Mouse (Mus musculus) granulocyte monocyte progenitor cell, adult 5-6 weeks (primary cell): ENCODE results near the gene Olfr281. TPM values are rescaled to one million over a fixed set of nuclear protein-coding genes. Genes with fewer than 3 reads are reported as not detected.
A peak's percentile ranks its signal among the peaks of the same experiment; 100 is the strongest.

Experiments used
- ATAC-seq: replicated peaks from 2 replicates; pipeline ENCODE4 v1.8.0; 2016; ENCODE audit warnings: mild to moderate bottlenecking, moderate TSS enrichment, inconsistent platforms; ENCODE audit not compliant: poor library complexity, severe bottlenecking
- total RNA-seq, 2 experiments: library from RNA; stranded (forward) in 1 of 2; stranded (reverse) in 1 of 2; fragments of 200-712, 200-1000 nt in 1 of 2; fragments of >200 nt in 1 of 2; fragmentation: Nextera tagmentation in 1 of 2; gene quantifications; 2 replicates each; pipeline ENCODE4 v1.2.3; 2014 to 2017

Olfr281 gene
- total RNA-seq, 2 experiments from 2014 or later: not detected

- peak; percentile 90 for ATAC-seq
Observed at GRCm38 (mm10) chr15:98483907-98484886, 31.8 kb downstream of the Olfr281 start.

DNA sequence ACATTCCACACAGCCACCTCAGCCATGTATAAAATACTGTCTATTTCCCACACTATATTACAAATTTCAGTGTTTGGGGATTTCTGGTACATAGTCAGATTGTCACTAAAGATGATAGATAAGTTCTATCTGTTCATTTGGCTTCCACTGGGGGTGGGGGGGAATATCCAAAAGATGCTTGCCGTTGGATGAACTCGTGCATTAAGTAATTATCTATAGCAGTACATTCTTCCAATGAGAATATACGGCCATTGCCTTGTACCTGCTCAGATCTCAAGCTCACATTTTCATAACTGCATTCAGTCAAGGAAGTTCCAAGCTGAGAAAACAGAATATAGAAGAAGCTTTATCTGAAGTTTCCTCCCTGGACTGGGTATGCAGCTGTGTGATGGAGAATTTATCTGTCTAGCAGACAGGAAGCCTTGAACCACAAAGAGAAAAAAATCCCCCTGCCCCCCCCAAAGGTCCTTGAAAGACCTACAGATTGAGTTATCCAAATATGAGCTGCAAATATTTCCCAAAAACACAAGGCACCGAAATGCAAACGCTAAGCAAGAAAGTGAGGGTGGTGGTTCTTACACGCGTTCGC lies 34.1 kb downstream of the Olfr281 start:
- no peak for ATAC-seq

DNA sequence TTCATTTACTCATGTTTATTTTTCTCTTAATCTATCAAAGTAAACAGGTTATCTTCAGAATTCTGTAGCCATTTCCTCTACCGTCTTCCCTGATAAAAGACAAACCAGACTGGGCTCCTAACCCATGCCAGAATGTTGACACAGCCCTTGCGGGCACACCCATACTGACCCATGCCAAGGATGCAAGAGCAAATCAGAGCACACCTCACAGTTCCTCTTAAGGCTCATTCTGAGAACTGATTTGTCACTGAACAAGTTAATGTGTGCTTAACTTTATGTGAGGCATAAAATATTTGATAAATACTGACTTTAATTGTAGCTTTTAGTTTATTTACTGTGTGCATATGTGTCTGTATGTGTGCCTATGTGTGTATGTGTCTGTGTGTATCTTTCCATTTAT lies 38.9 kb downstream of the Olfr281 start:
- no peak for ATAC-seq

- ATAC-seq: no peak
Observed at GRCm38 (mm10) chr15:98492102-98492501, 39.7 kb downstream of the Olfr281 start, which contains the start of gene Olfr279. Gene Olfr279, plus strand, starts transcription at chr15:98492402.

DNA sequence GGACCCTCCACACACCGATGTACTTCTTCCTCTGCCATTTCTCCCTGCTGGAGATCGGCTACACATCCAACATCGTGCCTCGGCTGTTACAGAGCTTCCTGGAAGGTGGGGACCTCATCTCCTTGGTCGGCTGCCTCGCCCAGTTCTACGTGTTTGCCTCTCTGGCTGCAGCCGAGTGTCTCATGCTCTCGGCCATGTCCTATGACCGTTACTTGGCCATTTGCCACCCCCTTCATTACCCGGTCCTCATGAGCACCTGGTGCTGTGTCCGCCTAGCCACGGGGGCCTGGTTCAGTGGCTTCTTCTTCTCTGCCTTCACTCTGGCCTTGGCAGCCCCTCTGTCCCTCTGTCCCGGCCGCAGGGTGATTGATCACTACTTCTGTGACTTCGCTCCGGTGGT lies 45.2 kb downstream of the Olfr281 start:
- no peak for ATAC-seq

GRCm38 (mm10) chr15:98503317-98503716 lies 50.9 kb downstream of the Olfr281 start:
- ATAC-seq: no peak

DNA sequence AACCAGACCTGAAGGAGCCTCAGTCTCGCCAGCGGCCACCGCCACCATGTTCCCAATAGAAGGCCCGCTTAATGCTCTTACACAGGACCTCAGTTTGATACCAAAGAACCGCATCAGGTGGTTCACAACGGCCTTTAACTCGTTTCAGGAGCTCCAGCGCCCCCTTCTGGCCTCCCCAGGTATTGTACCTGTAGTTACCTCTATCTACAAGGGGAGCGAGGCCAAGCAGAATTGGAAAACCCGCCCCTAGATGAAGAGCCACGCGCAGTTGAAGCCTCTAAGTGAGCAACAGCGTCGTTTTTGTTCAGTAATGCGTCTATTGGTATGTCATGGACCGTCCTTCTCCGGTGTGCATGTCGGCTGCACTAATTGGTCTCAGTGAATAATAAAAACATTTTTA lies 52.1 kb downstream of the Olfr281 start:
- ATAC-seq: peak; percentile 65

- peak; percentile 76 for ATAC-seq
Observed at GRCm38 (mm10) chr15:98506253-98506957, 54.0 kb downstream of the Olfr281 start.

DNA sequence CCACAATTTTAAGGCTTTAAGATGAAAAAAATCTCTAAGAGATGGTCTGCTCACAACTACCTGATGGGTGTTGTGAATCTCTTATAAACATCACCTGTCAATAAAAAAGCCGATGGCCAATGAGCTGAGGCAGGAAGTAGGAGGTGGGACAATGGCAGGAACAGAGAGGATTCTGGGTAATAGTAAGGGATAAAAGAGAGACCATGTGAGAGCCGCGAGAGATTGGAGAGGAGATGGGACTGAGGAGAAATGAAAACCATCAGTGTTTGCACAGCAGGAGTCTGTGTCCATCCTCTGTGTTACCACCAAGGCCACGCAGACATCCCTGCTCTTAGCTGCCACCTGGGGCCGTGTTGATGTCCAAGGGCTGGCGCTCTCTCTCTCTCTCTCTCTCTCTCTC lies 54.9 kb downstream of the Olfr281 start:
- no peak for ATAC-seq

DNA sequence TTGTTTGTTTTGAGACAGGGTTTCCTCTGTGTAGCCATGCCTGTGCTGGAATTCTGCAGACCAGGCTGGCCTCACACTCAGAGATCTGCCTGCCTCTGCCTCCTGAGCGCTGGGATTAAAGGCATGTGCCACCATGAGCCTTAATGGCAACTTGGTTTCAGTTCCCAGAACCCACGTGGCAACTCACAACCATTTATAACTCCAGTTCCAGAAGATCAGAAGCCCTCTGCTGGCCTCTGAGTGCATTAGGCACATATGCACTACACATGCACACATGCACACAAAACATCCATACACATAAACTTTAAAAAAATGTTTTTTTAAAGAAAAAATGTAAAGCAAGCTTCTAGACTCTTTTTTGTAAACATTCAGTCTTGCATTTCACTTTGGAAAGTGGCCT lies 57.0 kb downstream of the Olfr281 start:
- ATAC-seq: no peak

Other genes starting within 250 kb of the Olfr281 start
- not detected in 2 replicates for gene Gm44579, start 231.6 kb upstream of the Olfr281 start, total RNA-seq (2014; fragmentation: Nextera tagmentation)
- gene Gm44579, start 231.6 kb upstream of the Olfr281 start, total RNA-seq (2017): not detected in 2 replicates
- not detected in 2 replicates for gene Olfr287, start 231.5 kb upstream of the Olfr281 start, total RNA-seq (2014; fragmentation: Nextera tagmentation)
- gene Olfr287, start 231.5 kb upstream of the Olfr281 start, total RNA-seq (2017): not detected in 2 replicates
- gene Olfr286, start 218.1 kb upstream of the Olfr281 start, total RNA-seq (2014; fragmentation: Nextera tagmentation): 0.36 TPM in 1 of 2 replicates, not detected in the other
- 0.86 TPM in 1 of 2 replicates, not detected in the other for gene Olfr286, start 218.1 kb upstream of the Olfr281 start, total RNA-seq (2017)
- not detected in 2 replicates for gene H1fnt, start 195.3 kb upstream of the Olfr281 start, total RNA-seq (2014; fragmentation: Nextera tagmentation)
- not detected in 2 replicates for gene H1fnt, start 195.3 kb upstream of the Olfr281 start, total RNA-seq (2017)
- gene Zfp641, start 156.4 kb upstream of the Olfr281 start, total RNA-seq (2014; fragmentation: Nextera tagmentation): not detected in 2 replicates
- not detected in 2 replicates for gene Zfp641, start 156.4 kb upstream of the Olfr281 start, total RNA-seq (2017)
- not detected in 2 replicates for gene Olfr285, start 135.2 kb upstream of the Olfr281 start, total RNA-seq (2014; fragmentation: Nextera tagmentation)
- gene Olfr285, start 135.2 kb upstream of the Olfr281 start, total RNA-seq (2017): not detected in 2 replicates
- not detected in 2 replicates for gene Olfr284, start 111.6 kb upstream of the Olfr281 start, total RNA-seq (2014; fragmentation: Nextera tagmentation)
- gene Olfr284, start 111.6 kb upstream of the Olfr281 start, total RNA-seq (2017): not detected in 2 replicates
- gene Olfr283, start 71.6 kb upstream of the Olfr281 start, total RNA-seq (2014; fragmentation: Nextera tagmentation): not detected in 2 replicates
- gene Olfr283, start 71.6 kb upstream of the Olfr281 start, total RNA-seq (2017): not detected in 2 replicates
- gene Olfr282, start 21.4 kb upstream of the Olfr281 start, total RNA-seq (2014; fragmentation: Nextera tagmentation): not detected in 2 replicates
- not detected in 2 replicates for gene Olfr282, start 21.4 kb upstream of the Olfr281 start, total RNA-seq (2017)
- gene OR5BS1P, start 17.3 kb downstream of the Olfr281 start, total RNA-seq (2014; fragmentation: Nextera tagmentation): not detected in 2 replicates
- not detected in 2 replicates for gene OR5BS1P, start 17.3 kb downstream of the Olfr281 start, total RNA-seq (2017)
- not detected in 2 replicates for gene Lalba, start 30.1 kb downstream of the Olfr281 start, total RNA-seq (2014; fragmentation: Nextera tagmentation)
- gene Lalba, start 30.1 kb downstream of the Olfr281 start, total RNA-seq (2017): not detected in 2 replicates
- gene Olfr279, start 39.8 kb downstream of the Olfr281 start, total RNA-seq (2014; fragmentation: Nextera tagmentation): not detected in 2 replicates
- not detected in 2 replicates for gene Olfr279, start 39.8 kb downstream of the Olfr281 start, total RNA-seq (2017)
- 67.5 and 74.5 TPM in 2 replicates for gene Kansl2, start 81.7 kb downstream of the Olfr281 start, total RNA-seq (2014; fragmentation: Nextera tagmentation)
- gene Kansl2, start 81.7 kb downstream of the Olfr281 start, total RNA-seq (2017): 58.9 and 61.0 TPM in 2 replicates
- 53.4 and 57.0 TPM in 2 replicates for gene Ccnt1, start 118.3 kb downstream of the Olfr281 start, total RNA-seq (2014; fragmentation: Nextera tagmentation)
- 57.3 and 70.4 TPM in 2 replicates for gene Ccnt1, start 118.3 kb downstream of the Olfr281 start, total RNA-seq (2017)
- gene 4930415O20Rik, start 118.4 kb downstream of the Olfr281 start, total RNA-seq (2014; fragmentation: Nextera tagmentation): not detected in 2 replicates
- gene 4930415O20Rik, start 118.4 kb downstream of the Olfr281 start, total RNA-seq (2017): not detected in 2 replicates
- 1.8 and 3.1 TPM in 2 replicates for gene Adcy6, start 157.5 kb downstream of the Olfr281 start, total RNA-seq (2014; fragmentation: Nextera tagmentation)
- gene Adcy6, start 157.5 kb downstream of the Olfr281 start, total RNA-seq (2017): 2.1 and 2.9 TPM in 2 replicates
- gene Cacnb3, start 178.3 kb downstream of the Olfr281 start, total RNA-seq (2014; fragmentation: Nextera tagmentation): not detected in 2 replicates
- not detected in 2 replicates for gene Cacnb3, start 178.3 kb downstream of the Olfr281 start, total RNA-seq (2017)
- 76.1 and 82.1 TPM in 2 replicates for gene Ddx23, start 210.3 kb downstream of the Olfr281 start, total RNA-seq (2014; fragmentation: Nextera tagmentation)
- gene Ddx23, start 210.3 kb downstream of the Olfr281 start, total RNA-seq (2017): 79.5 and 103 TPM in 2 replicates
- gene Rnd1, start 224.9 kb downstream of the Olfr281 start, total RNA-seq (2014; fragmentation: Nextera tagmentation): 0.11 and 0.39 TPM in 2 replicates
- 0.67 and 2.7 TPM in 2 replicates for gene Rnd1, start 224.9 kb downstream of the Olfr281 start, total RNA-seq (2017)